Mouse (Mus musculus): ENCODE measurements around the gene Rfpl4.
A peak's percentile ranks its signal among the peaks of the same experiment; 100 is the strongest.
"Not testable (repeated sequence)": the region's sequence is repeated elsewhere in the genome, so short reads cannot be mapped to it uniquely, and the experiment has no call there.

Rfpl4 gene

DNA sequence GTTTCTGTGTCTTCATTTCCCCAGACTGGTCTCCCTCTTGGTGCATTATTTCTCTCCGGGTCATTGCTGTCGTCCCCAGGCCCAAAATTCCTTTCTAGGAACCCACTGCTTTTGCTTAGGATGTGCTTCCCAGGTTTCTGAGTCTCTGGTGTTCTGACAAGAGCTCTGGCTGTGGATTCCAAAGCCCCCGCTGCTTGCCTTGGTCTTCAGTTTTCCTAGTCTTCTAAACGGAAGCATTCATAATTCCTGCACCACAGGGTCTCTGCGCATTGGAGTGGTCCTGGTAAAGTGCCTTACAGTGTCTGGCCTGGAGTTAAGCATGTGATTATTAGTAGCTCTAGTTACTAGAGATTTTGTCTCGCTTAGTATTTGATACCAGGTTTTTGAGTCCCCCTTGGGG, 35.9 kb downstream of the Rfpl4 start:
- no peak for DNase-seq (ENCODE audit: low spot score in 2 of 2)

DNA sequence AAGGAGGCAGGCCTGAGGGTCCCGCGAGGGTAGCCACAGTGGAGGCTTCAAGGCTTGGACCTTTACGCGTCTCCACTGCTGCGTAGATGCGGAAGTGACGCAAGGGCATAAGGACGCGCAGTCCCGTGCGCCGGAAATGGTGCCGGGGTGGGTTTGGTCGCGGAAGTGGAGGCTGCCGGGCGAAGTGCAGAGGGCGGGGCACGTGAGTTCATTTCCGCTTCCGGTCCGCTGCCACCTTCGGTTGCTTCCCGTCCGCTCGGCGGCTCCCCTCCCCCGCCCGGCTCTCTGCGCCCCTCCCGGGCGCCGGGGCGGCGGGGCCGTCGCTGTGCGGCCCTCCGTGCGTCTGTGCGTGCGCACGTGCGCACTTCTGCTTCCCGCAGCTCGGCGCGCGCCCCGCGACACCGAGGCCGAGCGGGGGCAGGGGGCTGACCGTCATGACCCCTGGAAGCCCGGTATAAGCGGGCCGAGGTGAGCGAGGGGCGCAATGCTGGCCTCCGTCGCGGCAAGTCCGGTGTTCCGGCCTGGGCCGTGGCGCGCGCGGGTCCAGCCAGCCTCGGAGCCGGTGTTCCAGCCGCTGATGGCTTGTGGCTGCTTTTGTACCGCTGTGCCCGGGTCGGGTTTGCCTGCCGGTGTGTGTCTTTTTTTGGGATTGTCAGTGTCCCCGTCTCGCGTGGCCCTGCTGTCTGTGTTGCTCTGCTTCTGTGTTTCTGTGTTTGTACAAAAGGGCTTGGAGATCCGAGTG, 36.6 kb downstream of the Rfpl4 start, which contains the start of gene Epn1:
Gene Epn1 (plus strand): TSS at position 226 of the 742 bp plus-strand sequence.
- peak; percentile 96 for DNase-seq (ENCODE audit: low spot score in 2 of 2)

DNA sequence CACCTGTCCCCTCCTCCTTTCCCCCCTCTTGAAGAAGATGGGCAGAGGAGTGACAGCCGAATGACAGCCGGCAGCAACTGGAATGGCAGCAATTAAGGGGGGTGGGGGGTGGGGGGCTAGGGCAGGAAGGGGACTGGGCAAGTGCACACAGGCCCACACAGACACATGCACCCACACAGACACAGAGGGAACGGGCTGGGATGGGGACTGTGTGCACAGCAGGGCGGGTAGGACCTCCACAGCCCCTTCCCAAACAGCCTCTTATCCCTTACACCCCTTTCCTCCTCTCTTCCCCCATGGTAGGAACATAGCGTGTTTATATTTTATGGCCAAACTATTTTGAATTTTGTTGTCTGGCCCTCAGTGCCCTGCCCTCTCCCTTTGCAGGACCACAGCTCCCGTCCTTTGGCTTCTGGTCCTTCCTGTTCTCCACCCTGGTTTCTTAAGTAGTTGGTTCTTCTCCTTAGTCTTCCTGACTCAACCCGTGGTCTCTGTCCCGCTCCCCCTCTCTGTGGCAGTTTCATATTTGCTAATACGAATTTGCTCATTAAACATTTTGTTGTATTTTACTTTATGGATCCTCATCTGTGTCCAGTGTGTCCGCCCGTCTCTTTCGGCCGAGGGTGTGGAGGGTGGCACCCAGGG, 37.3 kb downstream of the Rfpl4 start:
- DNase-seq (ENCODE audit: low spot score in 2 of 2), result not testable (repeated sequence)

DNA sequence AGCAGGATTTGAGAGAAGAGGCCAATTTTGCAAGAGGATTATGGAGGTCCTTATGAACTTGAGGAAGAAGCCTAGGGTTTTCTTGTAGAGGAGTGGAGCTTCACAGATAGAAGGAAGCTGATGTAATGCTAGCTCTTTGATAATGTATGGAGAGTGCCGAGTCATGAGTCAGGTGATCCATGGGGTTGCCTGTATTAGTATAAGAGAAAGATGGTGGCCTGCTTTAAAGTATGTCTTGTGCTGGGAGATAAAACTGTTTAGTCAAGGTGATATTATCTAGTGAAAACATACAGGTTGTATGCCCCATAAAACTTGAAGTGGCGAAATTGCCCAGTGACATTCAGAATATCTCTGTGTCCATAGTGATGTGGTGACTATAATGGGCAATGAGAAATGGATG, 39.8 kb downstream of the Rfpl4 start:
- no peak for DNase-seq (ENCODE audit: low spot score in 2 of 2)

DNA sequence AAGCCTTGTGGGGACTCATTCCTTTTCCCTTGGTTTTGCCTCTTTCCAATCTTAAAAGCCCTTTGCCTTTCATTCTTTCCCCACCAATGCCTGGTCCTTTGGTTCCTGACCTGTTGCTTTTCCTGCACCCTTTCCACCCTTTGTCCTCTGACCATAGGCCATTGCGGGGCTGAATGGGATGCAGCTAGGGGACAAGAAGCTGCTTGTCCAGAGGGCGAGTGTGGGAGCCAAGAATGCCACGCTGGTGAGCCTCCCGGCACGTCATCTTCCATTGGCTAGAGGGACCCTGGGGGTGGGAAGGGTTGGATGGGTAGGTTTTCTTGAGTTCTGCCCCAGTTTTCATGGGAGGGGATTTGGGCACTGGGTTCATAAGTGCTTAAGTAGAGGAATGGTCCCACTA, 41.8 kb downstream of the Rfpl4 start:
- no peak for DNase-seq (ENCODE audit: low spot score in 2 of 2)

DNA sequence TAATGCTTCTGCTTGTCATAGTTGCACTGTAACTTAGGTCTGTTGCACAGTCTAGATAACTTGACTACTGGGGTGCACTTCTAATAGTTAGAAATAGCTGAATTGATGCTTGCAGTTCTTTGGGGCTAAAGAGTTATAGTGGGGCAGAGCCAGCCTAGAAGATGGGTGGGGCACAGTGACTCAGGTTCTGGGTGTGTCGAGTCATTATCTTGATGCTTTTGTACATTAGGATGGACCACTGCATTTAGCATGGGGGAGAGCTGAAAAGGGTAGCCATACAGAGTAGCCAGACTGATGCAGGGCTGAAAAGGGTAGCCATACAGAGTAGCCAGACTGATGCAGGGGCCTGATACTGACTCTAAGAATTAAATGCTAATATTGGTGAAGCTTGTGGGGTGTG, 43.2 kb downstream of the Rfpl4 start:
- no peak for DNase-seq (ENCODE audit: low spot score in 2 of 2)

DNA sequence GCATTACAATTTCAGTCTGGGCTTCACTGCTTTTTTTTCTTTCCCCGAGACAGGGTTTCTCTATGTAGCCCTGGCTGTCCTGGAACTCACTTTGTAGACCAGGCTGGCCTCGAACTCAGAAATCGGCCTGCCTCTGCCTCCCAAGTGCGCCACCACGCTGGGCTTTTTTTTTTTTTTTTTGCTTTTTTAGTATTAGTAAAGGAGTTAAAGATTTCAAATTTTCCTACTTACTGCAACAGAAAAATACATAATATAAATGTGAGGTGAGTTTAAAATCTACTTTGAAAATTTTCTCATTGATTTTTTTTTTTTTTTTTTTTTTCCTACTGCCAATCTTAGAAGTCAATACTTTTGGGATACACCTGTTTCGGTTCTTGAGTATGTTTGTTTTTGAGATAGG, 51.9 kb downstream of the Rfpl4 start:
- DNase-seq (ENCODE audit: low spot score in 2 of 2), result no peak

DNA sequence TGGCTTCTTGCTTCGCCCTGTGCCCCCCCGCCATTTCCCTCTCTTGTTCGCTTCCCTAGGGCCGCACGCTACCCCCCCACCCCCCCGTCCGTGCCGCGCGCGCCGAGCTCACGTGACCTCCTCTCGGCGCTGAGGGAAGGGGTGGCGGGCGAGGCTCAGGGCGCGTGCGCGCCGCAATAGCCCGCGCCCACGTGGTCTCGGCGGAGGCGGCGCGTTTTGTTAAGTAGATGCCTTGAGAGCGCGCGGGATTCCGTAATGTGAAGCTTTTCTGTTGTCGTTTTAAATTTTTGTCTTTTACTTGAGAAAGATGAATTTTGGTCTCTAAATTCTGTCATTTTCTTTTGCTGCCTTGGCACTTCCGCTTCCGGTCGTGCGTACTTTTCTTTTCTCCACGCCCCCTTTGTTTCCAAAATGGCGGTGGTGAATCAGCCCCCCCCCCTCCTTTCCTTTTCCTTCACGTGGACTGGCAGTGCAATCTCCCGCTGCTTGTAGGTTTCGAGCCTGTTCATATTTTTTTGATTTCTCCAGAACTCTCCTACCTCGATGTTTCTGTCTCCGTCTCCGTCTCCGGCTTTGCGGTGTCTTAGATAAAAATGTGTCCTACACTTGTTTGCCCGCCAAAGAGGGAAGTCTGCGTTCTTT, 54.3 kb downstream of the Rfpl4 start:
- peak in 1 of 2 experiments; percentile 72 for DNase-seq (ENCODE audit: low spot score in 2 of 2)

DNA sequence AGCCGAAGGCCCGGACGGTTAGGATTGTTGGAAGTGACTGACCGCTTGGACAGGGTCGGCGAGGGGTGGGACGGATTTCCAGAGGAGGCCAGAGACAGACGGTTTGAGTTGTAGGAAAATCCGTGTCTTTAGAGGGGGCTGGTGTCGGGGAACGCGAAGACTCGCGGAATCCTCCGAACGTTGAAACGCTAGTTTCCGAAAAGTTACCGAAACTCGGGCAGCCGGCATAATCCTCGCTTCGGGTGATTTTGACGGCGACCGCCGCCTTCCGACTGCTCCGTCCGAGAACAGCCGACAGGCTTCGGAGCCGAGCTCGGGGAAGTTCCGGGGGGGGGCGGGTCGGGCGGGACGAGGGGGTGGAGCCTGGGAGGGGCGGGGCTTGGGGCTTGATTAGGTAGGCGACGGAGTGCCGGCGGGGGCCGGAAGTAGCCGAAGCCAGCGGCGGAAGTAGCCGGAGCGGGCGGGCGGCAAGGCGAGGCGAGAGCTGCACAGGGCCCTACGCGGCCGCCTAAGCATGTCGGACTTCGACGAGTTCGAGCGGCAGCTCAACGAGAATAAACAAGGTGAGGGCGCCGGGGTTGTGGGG, 54.9 kb downstream of the Rfpl4 start, which contains the start of gene U2af2:
Gene U2af2 (plus strand): TSS at position 370 of the 586 bp plus-strand sequence.
- peak; percentile 93 to 94 for DNase-seq (ENCODE audit: low spot score in 2 of 2)

DNA sequence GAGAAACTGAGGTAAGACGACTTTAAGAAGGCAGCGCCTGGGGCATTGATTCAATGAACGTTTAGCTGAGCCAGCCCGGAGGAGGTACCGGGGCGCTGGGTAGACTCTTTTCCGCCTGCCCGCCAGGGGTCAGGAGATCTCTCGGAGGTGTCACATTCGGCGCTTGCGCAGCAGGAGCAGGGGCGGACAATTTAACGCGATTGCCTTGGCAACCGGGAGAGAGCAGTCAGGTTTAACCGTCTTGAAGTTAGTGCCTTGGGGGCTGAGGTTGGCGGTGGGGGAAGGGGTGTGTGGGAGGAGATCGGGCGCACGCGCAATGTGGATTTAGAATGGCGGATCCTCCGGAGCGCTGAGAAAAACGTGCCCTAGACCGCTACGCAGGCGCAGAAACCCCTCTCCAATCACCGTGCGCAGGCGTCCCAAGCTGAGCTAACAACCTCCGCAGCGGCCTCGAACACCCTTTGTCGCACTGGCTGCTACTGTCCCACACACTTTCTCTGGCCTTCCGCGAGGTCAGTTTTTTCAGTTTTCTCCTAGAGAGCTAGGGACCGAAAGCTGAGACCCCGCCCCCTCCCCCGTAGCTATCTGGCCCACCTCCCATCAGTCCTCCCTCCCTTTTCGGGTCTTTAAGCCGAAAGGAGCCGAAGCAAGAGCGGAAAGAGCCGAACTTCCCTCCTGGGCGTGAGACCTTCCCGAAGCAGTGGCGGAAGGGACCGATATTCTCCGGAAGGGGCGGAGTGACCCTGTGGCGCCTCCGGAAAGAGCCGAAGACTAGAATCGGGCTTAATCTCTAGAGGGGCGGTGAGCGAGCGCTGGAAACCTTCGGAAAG, 55.6 kb downstream of the Rfpl4 start:
- DNase-seq (ENCODE audit: low spot score in 2 of 2), result peak; percentile 96 to 98

DNA sequence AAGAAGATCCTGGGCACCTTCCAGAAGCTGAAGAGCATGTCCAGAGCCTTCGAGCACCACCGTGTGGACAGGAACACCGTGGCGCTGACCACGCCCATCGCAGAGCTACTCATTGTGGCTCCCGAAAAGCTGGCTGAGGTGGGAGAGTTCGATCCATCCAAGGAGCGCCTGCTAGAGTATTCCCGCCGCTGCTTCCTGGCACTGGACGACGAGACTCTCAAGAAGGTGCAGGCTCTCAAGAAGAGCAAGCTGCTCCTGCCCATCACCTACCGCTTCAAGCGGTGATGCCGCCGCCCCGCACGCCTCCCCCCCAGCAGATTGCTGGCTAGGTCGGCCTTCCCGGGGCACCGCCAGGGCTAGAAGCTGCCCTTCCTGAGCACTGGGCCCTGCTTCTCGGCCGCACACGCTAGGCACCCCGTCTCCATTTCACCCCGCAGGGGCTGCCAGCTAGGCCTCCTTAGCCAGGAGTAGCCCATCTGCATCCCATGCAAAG, 56.5 kb downstream of the Rfpl4 start:
- peak; percentile 66 to 81 for DNase-seq (ENCODE audit: low spot score in 2 of 2)
